Mouse (Mus musculus) forebrain, embryonic 14.5 days (tissue): ENCODE data around the gene Abca1. TPM values are rescaled to one million over a fixed set of nuclear protein-coding genes. Genes with fewer than 3 reads are reported as not detected.

Experiments used
- ATAC-seq: fragments of 200-750 bp; cut with Nextera tagmentation; 2 replicates; pipeline ENCODE4 v1.8.0; 2017; ENCODE audit warnings: mild to moderate bottlenecking, moderate library complexity
- DNase-seq: peaks from one replicate; pipeline ENCODE4 v3.0.0-alpha.2; 2015; ENCODE audit warnings: low spot score
- H3K27ac ChIP-seq: fragments of 300-500 bp; sonication (generic); 2 replicates; pipeline ENCODE4 v1.5.1; 2014; ENCODE audit warnings: low read depth, mild to moderate bottlenecking, control low read depth, low read length, moderate library complexity
- H3K27me3 ChIP-seq: fragments of 300-500 bp; sonication (generic); replicated peaks from 2 replicates; pipeline ENCODE4 v1.6.1; 2014; ENCODE audit warnings: low read length, control low read depth, mixed read lengths; ENCODE audit not compliant: control insufficient read depth, insufficient read depth
- H3K36me3 ChIP-seq: fragments of 300-500 bp; sonication (generic); 2 replicates; pipeline ENCODE4 v1.6.1; 2014; ENCODE audit warnings: low read length, control low read depth; ENCODE audit not compliant: control insufficient read depth, insufficient read depth
- H3K4me1 ChIP-seq: fragments of 300-500 bp; sonication (generic); 2 replicates; pipeline ENCODE4 v1.6.1; 2014; ENCODE audit warnings: antibody characterized with exemption, low read length, control low read depth; ENCODE audit not compliant: control insufficient read depth, insufficient read depth
- H3K4me2 ChIP-seq: fragments of 300-500 bp; sonication (generic); 2 replicates; pipeline ENCODE4 v1.6.1; 2014; ENCODE audit warnings: mild to moderate bottlenecking, control low read depth, low read length
- H3K4me3 ChIP-seq: fragments of 300-500 bp; sonication (generic); 2 replicates; pipeline ENCODE4 v1.5.1; 2014; ENCODE audit warnings: low read depth, low read length, control low read depth
- H3K9ac ChIP-seq: fragments of 300-500 bp; sonication (generic); 2 replicates; pipeline ENCODE4 v1.6.1; 2014; ENCODE audit warnings: mild to moderate bottlenecking, low read length, control low read depth, moderate library complexity
- H3K9me3 ChIP-seq: fragments of 300-500 bp; sonication (generic); replicated peaks from 2 replicates; pipeline ENCODE4 v1.6.1; 2016; ENCODE audit warnings: low read length, control low read depth, mixed read lengths; ENCODE audit not compliant: control insufficient read depth
- WGBS: fragments of 180-500 bp; shearing (Covaris S2); extraction: QIAGEN DNeasy Blood & Tissue Kit; methylation state at CpG from one replicate; pipeline ENCODE4 v1.1.7; 2014; 5-methylcytosine and 5-hydroxymethylcytosine counted together
- polyA plus RNA-seq: library from polyadenylated mRNA; unstranded; fragments of >200 nt; fragmentation: Nextera tagmentation; extraction: Ambion mirVana; gene quantifications from 2 replicates; pipeline ENCODE4 v1.2.1, GENCODE M21; 2014

Abca1 gene
- polyA plus RNA-seq, 1 experiment from 2014 or later, result 9.6 TPM

DNA sequence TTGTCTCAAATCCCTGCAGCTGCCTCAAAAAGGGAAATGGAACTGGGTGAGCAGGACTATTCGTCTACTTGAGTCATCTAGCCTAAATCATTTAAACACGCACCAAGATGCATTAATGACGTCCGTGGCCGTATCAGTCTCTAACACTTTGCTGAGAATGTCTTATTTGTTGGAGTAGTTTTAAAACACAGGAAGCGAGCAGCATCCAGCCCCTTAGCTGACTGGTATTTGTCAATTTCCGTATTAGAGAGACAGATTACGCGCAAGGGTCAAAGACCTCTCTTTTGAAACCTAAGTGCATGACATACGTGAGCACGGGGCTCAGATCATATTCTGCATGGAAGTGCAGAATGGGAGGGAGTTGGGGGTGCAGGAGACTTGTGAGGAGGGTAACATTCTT, 4.2 kb downstream of the Abca1 start:
- H3K4me2 ChIP-seq, result no peak overlapping the region
- H3K4me3 ChIP-seq, result no peak overlapping the region
- ATAC-seq, result no peak
- no peak overlapping the region for H3K27ac ChIP-seq
- WGBS, result 88% methylated on average over 11 of the region's 11 CpGs
- no peaks in the 10 kb centered on the region for H3K36me3 ChIP-seq
- H3K9me3 ChIP-seq, result no peaks in the 10 kb centered on the region
- DNase-seq, result no peak
- no peaks in the 10 kb centered on the region for H3K27me3 ChIP-seq
- H3K9ac ChIP-seq, result no peak overlapping the region
- H3K4me1 ChIP-seq, result peaks cover 11% of the 10 kb centered on the region; the same call in 1 of the 2 replicates

DNA sequence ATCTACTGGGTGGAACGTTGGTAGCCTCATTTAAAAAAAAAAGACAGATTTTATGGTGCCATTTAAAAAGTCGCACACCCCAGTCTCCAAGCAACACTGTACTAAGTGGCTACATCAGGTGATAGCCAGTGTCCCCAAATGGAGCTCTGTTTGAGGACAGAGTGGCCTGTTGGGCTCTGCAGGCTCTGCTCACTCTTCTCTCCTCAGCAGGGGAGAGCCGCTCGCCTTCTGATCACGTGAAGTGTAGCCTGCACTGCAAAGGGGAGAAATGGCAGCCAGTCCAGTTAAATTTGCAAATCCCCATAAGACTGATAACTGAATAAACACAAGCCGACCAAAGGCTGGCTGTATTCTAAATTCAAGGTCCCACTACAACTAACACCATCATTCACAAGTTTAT, 6.0 kb downstream of the Abca1 start:
- Histone ChIP-seq H3K9me3 (no peaks in the 10 kb centered on the region), H3K27me3 (no peaks in the 10 kb centered on the region), H3K27ac (no peak overlapping the region), H3K4me1 (peaks cover 8% of the 10 kb centered on the region; the same call in 1 of the 2 replicates), H3K4me2 (no peak overlapping the region), H3K9ac (no peak overlapping the region), H3K4me3 (no peak overlapping the region), H3K36me3 (no peaks in the 10 kb centered on the region)
- DNase-seq (no peak), ATAC-seq (no peak)
- WGBS, result 55% methylated on average over 6 of the region's 6 CpGs

DNA sequence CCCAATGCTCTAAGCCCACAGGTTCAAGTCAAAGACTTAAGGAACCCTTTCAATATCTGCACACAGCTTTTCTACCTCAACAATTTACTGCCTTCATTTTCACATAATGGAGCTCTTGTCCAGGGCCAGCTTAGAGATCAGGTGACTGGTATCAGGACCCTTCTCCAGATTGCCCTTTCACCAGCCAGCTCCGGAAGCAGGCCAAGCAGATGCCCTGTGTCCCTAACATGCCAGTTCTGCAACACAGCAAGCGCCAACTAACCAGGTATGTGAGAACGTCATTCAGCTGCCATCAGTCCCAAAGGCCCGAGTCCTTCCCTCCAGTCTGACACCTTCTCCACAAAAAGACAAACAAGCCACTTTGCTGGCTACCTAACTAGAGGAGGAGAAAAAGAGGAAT, 6.6 kb downstream of the Abca1 start:
- DNase-seq, result no peak
- no peak overlapping the region for H3K27ac ChIP-seq

DNA sequence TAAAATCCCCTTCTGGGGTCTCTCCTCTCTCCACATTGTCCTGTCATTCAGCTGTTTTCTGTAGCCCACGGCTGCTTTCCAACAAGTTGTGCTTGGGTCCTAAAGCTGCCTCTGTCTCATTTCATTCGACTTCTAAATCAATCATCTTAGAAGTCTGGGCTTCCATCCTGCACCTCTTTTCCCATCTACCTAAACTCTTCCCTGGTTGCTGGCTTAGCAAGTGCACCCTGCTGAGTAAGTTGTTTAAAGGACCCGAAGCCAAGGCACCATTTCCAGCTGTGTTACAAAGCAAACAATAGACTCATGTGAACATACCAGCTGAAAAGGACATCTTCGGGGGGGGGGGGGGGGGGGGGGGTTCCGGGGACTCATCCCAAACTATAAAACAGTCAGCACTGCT, 7.0 kb downstream of the Abca1 start:
- WGBS, result 13% methylated on average over 4 of the region's 5 CpGs
- Histone ChIP-seq H3K4me3 (no peak overlapping the region), H3K9ac (no peak overlapping the region), H3K4me2 (no peak overlapping the region), H3K9me3 (no peaks in the 10 kb centered on the region), H3K4me1 (peaks cover 5% of the 10 kb centered on the region; the same call in 1 of the 2 replicates), H3K36me3 (no peaks in the 10 kb centered on the region), H3K27ac (no peak overlapping the region), H3K27me3 (no peaks in the 10 kb centered on the region)
- DNase-seq (no peak), ATAC-seq (no peak)

More for the DNA sequence above, 6.6 kb downstream of the Abca1 start:
- H3K9ac ChIP-seq, result no peak overlapping the region
- 66% methylated on average over 4 of the region's 4 CpGs for WGBS
- H3K4me2 ChIP-seq, result no peak overlapping the region
- no peak for ATAC-seq
- H3K27me3 ChIP-seq, result no peaks in the 10 kb centered on the region
- no peaks in the 10 kb centered on the region for H3K9me3 ChIP-seq
- no peaks in the 10 kb centered on the region for H3K36me3 ChIP-seq
- H3K4me1 ChIP-seq, result peaks cover 5% of the 10 kb centered on the region; the same call in 1 of the 2 replicates
- no peak overlapping the region for H3K4me3 ChIP-seq

DNA sequence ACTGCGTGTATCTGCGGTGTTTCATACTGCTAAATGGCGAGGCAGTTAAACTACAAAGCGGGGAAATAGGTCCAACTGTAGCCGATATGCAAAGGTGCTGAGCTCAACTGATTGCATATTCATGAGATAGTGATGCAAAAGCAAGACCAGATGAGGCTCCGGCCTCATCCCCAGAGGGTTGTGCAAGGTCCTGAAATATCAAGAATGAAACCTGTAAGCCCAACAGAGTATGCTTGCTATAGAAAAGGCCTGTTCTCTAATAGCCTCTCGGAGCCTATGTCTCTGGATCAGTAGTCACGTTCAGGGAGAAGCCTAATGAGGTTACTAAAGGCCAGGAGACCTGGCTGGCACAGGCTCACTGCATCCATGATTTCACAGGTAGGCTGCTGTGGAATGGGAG, 9.2 kb downstream of the Abca1 start:
- Histone ChIP-seq H3K9ac (no peak overlapping the region), H3K27ac (no peak overlapping the region), H3K27me3 (no peaks in the 10 kb centered on the region), H3K4me2 (no peak overlapping the region), H3K4me3 (no peak overlapping the region), H3K9me3 (no peaks in the 10 kb centered on the region), H3K4me1 (peaks cover 8% of the 10 kb centered on the region; the same call in 1 of the 2 replicates), H3K36me3 (no peaks in the 10 kb centered on the region)
- no peak for ATAC-seq
- 61% methylated on average over 8 of the region's 8 CpGs for WGBS
- DNase-seq, result peak; percentile 19

DNA sequence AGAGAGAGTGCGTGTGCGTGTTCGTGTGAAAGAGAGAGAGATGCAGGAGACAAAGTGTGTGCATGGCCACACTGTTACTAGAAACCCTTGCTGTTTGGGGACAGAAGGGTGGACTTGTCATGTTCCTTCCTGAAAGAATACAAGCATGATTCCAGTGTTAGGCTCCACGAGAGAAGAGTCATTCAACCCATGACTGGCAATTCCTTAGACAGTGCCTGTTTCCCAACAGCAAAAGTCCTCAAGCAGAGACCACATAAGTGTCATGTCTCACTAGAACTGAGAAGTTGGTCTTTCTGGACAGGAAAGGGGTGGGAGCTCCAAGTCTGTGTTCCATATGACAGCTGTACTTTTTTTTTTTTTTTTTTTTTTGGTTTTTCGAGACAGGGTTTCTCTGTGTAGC, 10.1 kb downstream of the Abca1 start:
- 96% methylated on average over 4 of the region's 5 CpGs for WGBS
- DNase-seq (no peak), ATAC-seq (no peak)
- no peaks in the 10 kb centered on the region for H3K36me3 ChIP-seq
- H3K9ac ChIP-seq, result no peak overlapping the region
- H3K4me1 ChIP-seq, result peaks cover 8% of the 10 kb centered on the region; the same call in 1 of the 2 replicates
- no peak overlapping the region for H3K27ac ChIP-seq
- H3K9me3 ChIP-seq, result no peaks in the 10 kb centered on the region
- no peaks in the 10 kb centered on the region for H3K27me3 ChIP-seq
- no peak overlapping the region for H3K4me3 ChIP-seq
- H3K4me2 ChIP-seq, result no peak overlapping the region

DNA sequence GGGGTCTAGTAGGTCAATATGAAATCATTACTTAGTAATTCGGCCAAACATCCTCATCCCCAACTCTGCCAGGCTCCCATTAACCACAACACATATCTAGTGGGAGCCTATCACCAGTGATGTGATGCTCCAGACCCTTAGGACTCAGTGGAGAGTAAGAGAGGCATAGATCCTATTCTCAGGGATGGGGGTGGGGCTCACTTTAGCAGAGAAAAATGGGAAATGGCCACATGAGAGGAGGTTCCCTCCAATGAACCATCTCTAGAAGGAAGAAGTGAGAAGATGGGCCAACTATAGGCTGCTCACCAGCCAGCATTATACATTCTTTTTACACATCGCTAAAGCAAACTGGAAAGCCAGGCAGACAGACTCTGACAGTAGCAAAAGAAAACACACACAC, 10.9 kb downstream of the Abca1 start:
- WGBS, result 84% methylated on average over 2 of the region's 2 CpGs

DNA sequence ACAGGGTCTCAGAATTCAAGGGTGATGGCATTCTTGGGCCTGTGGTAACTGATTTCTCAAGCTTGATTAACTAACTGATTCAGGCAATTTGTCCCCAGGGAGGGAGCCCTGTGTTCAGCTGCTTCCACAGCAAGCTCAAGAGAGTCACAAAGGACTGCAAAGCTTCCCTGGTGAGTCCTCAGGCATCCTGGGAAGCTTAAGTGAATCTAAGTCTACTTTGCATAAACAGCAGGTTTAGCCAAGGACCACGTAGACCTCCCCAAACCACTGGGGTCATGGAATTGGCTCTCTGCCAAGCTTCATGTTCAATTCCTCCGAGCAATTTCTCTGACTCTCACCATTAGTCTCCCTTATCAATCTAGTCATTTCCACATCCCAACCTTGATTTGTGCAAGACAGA, 12.2 kb downstream of the Abca1 start:
- H3K4me1 ChIP-seq, result peaks cover 6% of the 10 kb centered on the region; the same call in 1 of the 2 replicates
- H3K9me3 ChIP-seq, result no peaks in the 10 kb centered on the region
- no peaks in the 10 kb centered on the region for H3K27me3 ChIP-seq
- no peak overlapping the region for H3K9ac ChIP-seq
- H3K27ac ChIP-seq, result no peak overlapping the region
- H3K4me3 ChIP-seq, result no peak overlapping the region
- no peak overlapping the region for H3K4me2 ChIP-seq
- ATAC-seq (no peak), DNase-seq (peak; percentile 34)
- H3K36me3 ChIP-seq, result 0 out of 2 replicates have a peak, but pooled peaks cover 4% of the 10 kb centered on the region
- 9% methylated on average over 2 of the region's 2 CpGs for WGBS

More for the DNA sequence above, 10.9 kb downstream of the Abca1 start:
- H3K9me3 ChIP-seq, result no peaks in the 10 kb centered on the region
- no peak overlapping the region for H3K9ac ChIP-seq
- H3K27ac ChIP-seq, result no peak overlapping the region
- H3K4me1 ChIP-seq, result peaks cover 8% of the 10 kb centered on the region; the same call in 1 of the 2 replicates
- no peaks in the 10 kb centered on the region for H3K36me3 ChIP-seq
- ATAC-seq (no peak), DNase-seq (no peak)
- no peak overlapping the region for H3K4me3 ChIP-seq
- H3K27me3 ChIP-seq, result no peaks in the 10 kb centered on the region
- H3K4me2 ChIP-seq, result no peak overlapping the region

DNA sequence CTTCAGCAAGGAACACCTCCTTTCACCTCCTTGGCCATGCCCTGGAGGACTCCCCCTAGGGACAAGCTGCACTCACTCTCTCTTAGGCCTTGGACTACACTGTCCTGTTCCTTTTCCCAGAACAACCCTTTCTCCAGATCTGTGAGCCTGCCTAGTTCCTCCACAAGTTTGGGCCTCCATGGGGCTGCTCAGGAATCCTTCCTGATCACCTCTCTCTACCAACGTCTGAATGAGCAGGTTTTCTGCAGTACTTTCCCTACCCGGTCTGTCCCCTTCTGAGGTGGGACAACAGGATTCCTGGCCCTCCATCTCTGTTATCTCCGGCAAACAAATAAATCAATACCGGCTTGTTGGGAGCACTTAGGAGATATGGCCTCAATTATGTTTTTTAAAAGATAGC, 12.6 kb downstream of the Abca1 start:
- DNase-seq (no peak), ATAC-seq (no peak)
- Histone ChIP-seq H3K27ac (no peak overlapping the region), H3K4me1 (peaks cover 6% of the 10 kb centered on the region; the same call in 1 of the 2 replicates), H3K27me3 (no peaks in the 10 kb centered on the region), H3K4me3 (no peak overlapping the region), H3K9ac (no peak overlapping the region), H3K9me3 (no peaks in the 10 kb centered on the region), H3K4me2 (no peak overlapping the region), H3K36me3 (0 out of 2 replicates have a peak, but pooled peaks cover 4% of the 10 kb centered on the region)
- 44% methylated on average over 4 of the region's 4 CpGs for WGBS
